Mouse (Mus musculus) gastrocnemius, adult 2 months (tissue): Measurements from ENCODE around the gene Tspoap1. TPM values are rescaled to one million over a fixed set of nuclear protein-coding genes. Genes with fewer than 3 reads are reported as not detected.

Source experiments
- DNase-seq: peaks from one replicate; pipeline ENCODE4 v3.0.0; 2022
- H3K27ac ChIP-seq: fragments of 200-600 bp; 2 replicates; pipeline ENCODE4 v1.8.1; 2022; ENCODE audit warnings: mild to moderate bottlenecking
- H3K4me3 ChIP-seq: fragments of 200-600 bp; 2 replicates; pipeline ENCODE4 v1.8.1; 2022; ENCODE audit warnings: mild to moderate bottlenecking, moderate library complexity
- CTCF ChIP-seq: fragments of 200-600 bp; IDR thresholded peaks from 2 replicates; pipeline ENCODE4 v1.8.1; 2022; ENCODE audit warnings: antibody characterized with exemption, mild to moderate bottlenecking, moderate library complexity
- intact Hi-C: fragments of 180-260 bp; cut with DNase I; formaldehyde crosslinking; loops from one replicate; pipeline ENCODE4 v1.15.1; 2025
- total RNA-seq, 2 experiments: library from RNA; stranded (reverse); gene quantifications; 2 replicates each; pipeline ENCODE4 v1.2.3; 2021

The Tspoap1 gene
- total RNA-seq, 2 experiments from 2014 or later: not detected

DNA sequence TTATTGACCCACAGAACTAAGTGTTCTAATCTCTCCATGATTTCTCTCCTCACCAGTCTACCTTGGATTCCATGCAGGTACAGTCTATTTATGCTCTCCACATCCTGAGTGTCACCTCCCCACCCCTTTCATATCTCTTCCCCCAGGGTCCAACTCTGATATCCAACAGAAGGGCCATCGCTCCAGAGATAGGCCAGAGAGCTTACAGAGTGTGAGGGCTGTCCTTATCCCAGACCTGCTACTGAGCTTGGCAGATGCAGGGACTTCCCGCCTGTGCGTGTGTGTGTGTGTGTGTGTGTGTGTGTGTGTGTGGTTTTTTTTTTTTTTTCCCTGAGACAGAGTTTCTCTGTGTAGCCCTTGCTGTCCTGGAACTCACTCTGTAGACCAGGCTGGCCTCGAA, 8.4 kb downstream of the Tspoap1 start:
- Histone ChIP-seq H3K27ac (no peak overlapping the region), H3K4me3 (no peak overlapping the region)
- TF ChIP-seq CTCF: no peak
- intact Hi-C loops: no loop called here
- DNase-seq: peak; percentile 2

DNA sequence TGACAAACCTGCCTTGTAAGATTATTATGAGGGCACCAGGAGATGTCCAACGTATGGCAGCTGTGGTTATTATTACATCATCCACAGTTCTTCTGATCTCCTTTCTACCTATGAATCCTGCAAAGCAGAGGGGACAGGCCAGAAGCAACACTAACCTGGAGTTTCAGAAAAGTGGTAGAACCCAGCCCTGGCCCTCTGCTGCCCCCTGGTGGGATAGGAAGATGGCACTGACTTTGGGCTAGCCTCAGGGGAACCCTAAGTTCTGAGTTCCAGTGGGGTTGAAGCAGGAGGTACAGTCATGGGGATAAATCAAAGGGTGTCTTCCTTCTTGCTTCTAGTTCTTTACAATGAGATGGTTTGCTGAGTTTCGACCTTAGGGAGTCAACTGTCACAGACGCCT, 10.6 kb downstream of the Tspoap1 start:
- peak; percentile 91 for TF ChIP-seq CTCF
- DNase-seq: peak; percentile 63
- Histone ChIP-seq H3K4me3 (no peak overlapping the region), H3K27ac (no peak overlapping the region)
- intact Hi-C loops: loop anchor here (2.0 kb wide), 2 partner anchors 108 to 556 kb away; partner anchors contain the start of gene Rnf43

DNA sequence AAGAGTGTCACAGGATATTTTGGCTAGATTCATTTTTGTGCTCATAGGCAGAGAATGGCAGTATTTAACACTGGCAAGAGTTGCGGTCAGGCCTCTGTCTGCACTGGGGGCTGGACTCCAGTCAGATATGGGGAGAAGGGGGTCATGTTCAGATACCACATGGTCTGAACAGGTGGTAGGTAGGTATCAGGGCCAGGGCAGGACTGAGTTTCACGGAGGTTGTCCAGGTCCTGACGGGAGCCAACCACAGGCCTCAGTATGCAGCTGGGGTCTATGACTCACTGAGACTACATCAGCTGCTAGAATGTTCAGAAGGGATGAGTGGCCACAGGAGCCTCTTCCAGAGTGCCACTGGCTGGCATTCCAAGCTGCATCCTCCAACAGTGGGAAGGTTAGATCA, 12.0 kb downstream of the Tspoap1 start:
- intact Hi-C loops: no loop called here
- no peak overlapping the region for H3K4me3 ChIP-seq
- no peak overlapping the region for H3K27ac ChIP-seq
- no peak for DNase-seq
- TF ChIP-seq CTCF: no peak

DNA sequence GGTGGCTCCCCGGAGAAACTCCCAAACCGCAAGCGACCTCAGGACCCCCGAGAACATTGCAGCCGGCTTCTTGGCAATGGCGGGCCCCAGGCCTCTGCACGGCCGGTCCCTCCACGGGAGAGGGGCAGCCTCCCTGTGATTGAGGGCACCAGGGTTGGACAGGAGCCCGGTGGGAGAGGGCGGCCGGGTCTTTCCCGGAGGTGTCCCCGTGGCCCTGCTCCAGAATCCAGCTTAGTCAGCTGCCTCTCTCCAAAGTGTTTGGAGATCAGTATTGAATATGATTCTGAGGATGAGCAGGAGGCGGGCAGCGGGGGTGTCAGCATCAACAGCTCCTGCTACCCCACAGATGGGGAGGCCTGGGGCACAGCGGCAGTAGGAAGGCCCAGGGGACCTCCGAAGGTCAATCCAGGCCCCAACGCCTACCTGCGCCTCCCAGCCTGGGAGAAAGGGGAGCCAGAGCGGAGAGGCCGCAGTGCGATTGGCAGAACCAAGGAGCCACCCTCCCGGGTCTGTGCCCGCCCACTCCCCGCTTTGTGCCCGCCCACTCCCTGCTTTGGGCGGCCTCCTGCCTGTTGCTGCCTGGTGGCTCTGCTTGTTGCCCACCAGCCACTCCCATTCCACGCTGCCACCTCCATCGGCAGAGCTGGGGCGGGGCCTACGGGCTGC, 17.9 kb downstream of the Tspoap1 start:
- no peak for TF ChIP-seq CTCF
- H3K27ac ChIP-seq: no peak overlapping the region
- intact Hi-C loops: no loop called here
- peak overlapping the region; percentile 63 for H3K4me3 ChIP-seq
- DNase-seq: peak; percentile 45

DNA sequence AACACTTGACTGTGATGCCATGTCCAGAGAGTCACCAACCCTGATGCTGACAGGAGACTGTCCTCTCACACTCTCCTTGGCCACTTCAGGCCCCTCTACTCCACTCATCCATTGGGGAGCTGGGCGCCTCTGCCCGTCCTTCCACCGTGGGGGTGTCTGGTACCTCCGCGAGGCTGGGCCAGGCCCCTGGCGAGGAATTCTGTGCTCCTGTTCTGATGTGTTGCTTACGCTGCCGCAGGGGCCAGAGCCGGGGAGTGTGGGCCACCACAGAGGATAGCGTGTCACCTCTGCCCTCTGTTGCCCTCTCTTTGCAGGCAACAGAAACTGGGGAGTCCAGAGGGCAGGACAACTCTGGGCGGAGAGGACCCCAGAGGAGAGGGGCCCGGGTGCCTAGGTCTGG, 18.6 kb downstream of the Tspoap1 start:
- H3K4me3 ChIP-seq: peak overlapping the region; percentile 63; the same call in 1 of the 2 replicates
- intact Hi-C loops: no loop called here
- no peak overlapping the region for H3K27ac ChIP-seq
- no peak for DNase-seq
- no peak for TF ChIP-seq CTCF

DNA sequence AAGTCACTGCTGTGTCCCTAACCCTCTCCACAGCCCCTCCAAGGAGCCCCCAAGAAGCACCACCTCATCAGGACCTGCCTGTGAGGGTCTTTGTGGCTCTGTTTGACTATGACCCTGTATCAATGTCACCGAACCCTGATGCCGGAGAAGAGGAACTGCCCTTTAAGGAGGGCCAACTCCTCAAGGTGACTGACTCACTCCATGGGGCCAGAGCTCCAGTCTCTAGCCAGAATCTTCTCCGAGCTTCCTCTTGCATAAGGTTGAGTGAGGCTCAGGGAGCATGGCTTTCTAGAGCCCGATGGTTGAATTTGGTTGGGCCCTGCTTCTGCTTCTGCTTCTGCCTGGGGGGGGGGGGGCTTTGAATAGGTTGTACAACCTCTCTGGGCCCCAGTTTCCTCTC, 19.1 kb downstream of the Tspoap1 start:
- intact Hi-C loops: no loop called here
- no peak for TF ChIP-seq CTCF
- DNase-seq: no peak
- Histone ChIP-seq H3K4me3 (no peak overlapping the region), H3K27ac (no peak overlapping the region)

DNA sequence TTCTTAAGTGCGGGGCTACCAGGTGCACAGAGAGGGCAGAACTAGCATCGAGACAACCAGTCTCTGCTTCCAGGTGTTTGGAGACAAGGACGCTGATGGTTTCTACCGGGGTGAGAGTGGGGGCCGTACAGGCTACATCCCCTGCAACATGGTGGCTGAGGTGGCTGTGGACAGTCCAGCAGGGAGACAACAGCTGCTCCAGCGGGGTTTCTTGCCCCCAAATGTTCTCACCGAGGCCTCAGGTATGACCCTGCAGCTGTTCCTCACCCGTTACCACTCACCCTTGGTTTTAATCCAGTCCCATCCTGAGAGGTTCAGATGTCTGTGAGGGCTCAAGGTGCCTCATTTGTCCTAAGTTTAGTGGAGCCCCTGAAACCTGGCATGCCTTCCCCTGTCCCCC, 19.8 kb downstream of the Tspoap1 start:
- Histone ChIP-seq H3K27ac (no peak overlapping the region), H3K4me3 (no peak overlapping the region)
- no peak for TF ChIP-seq CTCF
- intact Hi-C loops: no loop called here
- DNase-seq: no peak

DNA sequence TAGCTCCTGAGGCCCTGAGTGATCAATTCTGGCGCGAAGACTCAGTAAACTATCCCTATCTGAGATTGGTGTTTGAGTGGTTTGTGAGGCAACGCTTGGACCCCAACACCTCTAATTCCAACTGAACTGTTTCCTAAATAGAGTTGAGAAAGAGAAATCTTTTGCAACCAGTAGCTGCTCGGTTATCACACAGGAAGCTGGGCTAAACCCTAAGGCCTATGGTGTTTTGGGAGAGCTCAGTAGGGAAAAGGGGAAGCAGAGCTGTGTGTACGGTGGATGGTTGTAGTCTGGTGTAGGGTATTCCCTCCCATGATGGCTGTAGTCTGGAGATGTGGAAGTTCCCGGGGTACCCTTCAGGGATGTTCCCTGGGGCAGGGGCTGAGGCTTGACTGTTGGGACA, 29.7 kb downstream of the Tspoap1 start:
- intact Hi-C loops: no loop called here
- no peak for DNase-seq
- no peak for TF ChIP-seq CTCF

DNA sequence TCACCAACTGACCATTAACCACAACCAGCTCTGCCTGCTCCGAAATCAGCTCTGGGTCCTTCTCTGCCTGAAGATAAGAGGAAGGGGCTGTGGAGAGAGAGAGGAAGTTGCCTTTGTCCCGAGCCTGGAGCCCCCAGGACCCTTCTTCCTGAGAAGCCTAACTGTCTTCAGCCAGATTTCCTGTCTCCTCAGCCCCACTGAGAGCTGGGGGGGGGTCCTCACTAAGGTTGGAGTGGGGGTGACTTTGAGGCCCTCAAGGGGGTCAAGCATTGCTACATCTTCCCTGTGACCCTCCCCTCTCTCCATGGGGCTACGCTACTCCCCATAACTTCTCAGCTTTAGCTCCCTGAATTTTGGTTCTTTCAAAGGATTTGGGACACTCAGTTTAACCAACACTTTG, 33.1 kb downstream of the Tspoap1 start, which contains the start of gene Mpo:
Gene Mpo, plus strand, starts transcription at position 122 of the 400 bp plus-strand sequence.
- no peak for DNase-seq
- Histone ChIP-seq H3K4me3 (no peak within 1 kb of the TSS), H3K27ac (no peak within 1 kb of the TSS)
- intact Hi-C loops: no loop called here
- TF ChIP-seq CTCF: no peak

More for the DNA sequence above, 29.7 kb downstream of the Tspoap1 start:
- H3K27ac ChIP-seq: no peak overlapping the region
- H3K4me3 ChIP-seq: no peak overlapping the region

DNA sequence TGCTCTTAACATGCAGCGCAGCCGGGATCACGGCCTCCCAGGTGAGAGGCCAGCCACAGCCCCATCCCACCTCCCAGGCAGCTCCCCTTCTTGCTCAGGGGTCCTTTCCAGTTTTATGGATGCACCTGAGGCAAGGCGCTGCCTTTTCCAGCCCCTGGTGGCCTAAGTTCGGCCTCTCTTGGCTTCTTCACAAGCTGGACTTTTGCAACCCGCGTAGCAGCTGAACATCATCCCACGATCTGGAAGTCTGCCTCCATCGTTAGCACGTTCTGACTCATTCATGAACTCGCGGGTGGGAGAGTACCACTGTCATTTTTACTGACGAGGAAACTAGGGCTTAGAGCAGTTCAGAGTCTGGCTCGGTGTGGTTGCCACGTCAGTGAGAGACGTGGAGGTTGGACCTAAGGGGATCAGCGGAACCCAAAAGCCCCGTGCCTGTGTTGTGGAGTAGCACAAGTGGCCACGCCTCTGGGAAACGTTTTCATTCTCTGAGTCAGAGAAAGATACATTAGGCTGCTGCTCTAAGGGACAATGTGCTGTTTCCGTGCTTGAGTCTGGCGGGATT, 41.5 kb downstream of the Tspoap1 start:
- intact Hi-C loops: no loop called here
- peak; percentile 35 for DNase-seq
- Histone ChIP-seq H3K27ac (no peak overlapping the region), H3K4me3 (no peak overlapping the region; the same call in 1 of the 2 replicates)
- no peak for TF ChIP-seq CTCF

DNA sequence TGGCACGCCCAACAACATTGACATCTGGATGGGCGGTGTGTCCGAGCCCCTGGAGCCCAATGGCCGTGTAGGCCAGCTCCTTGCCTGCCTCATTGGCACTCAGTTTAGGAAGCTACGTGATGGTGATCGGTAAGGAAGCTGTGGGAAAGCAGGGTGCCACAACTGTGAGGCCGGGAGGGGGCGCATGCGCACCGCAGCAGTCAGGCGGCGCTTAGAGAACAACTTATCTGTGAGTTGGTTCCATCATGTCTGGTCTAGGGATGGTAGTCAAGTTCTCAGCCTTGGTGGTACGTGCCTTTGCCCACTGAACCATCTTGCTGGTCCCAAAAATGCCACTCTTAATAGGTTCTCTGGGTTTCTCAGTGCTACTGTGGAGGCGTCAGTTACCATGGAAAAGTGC, 42.3 kb downstream of the Tspoap1 start:
- no peak for DNase-seq
- H3K27ac ChIP-seq: no peak overlapping the region
- no peak overlapping the region for H3K4me3 ChIP-seq
- intact Hi-C loops: no loop called here
- peak; percentile 24; the same call in 1 of the 2 replicates for TF ChIP-seq CTCF

DNA sequence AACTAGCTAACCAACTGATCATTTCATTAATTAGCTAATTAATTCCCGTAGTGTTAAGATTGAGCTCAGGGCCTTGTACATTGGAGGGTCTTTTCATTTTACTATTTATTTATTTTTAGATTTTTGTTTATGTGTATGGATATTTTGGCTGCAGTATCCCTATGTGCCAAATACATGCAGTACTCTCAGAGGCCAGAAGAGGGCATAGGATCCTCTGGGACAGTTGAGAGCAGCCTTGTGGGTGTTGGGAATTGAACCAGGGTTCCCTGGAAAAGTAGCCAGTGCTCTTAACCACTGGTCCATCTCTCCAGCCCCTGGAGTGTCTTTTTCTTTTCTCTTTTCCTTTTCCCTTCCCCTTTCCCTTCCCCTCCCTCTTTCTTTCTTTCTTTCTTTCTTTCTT, 45.1 kb downstream of the Tspoap1 start:
- no peak for DNase-seq
- H3K27ac ChIP-seq: no peak overlapping the region
- no peak overlapping the region for H3K4me3 ChIP-seq
- intact Hi-C loops: no loop called here
- peak; percentile 54 for TF ChIP-seq CTCF

DNA sequence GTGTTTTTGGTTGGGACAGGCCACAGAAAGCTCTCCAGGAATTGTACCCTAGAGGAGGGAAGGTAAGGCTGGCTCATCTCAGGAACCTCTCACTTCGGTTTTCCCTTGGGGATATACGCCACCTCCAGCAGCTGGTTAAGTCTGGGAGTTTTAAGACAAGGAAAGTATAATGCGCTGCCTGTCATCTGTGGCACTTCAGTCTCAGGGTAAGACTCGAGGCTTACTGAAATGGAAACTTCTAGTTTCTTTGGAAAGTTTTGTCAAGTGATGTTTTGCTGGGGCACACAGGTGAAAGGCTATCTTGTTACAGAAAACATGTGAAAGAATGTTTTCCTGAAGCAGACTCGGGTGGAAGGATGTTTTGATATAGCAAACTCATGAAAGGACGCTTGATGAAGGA, 47.1 kb downstream of the Tspoap1 start:
- intact Hi-C loops: no loop called here
- no peak for DNase-seq
- Histone ChIP-seq H3K27ac (no peak overlapping the region), H3K4me3 (no peak overlapping the region)
- no peak for TF ChIP-seq CTCF

DNA sequence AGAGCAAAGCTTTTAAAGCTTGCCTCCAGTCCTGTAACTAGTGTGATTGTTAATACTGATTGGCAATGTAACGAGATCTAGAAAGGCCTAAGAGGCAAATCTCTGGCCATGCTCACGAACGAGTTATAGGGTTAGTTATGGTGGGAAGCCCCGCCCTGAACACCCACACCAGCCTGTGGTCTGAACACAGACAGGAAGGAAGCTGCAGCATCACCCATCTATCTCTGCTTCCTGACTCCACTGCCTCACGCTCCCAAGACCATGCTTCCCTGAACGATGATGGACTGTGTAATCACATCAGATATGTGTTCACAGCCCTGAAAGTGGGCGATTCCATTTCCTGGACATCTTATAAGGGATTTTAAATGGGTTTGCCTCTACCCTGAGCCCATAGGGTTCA, 47.9 kb downstream of the Tspoap1 start:
- intact Hi-C loops: no loop called here

More for the DNA sequence above, 47.9 kb downstream of the Tspoap1 start:
- TF ChIP-seq CTCF: no peak
- Histone ChIP-seq H3K27ac (no peak overlapping the region), H3K4me3 (no peak overlapping the region)
- no peak for DNase-seq
